19 mouse cellular contexts compared by ENCODE assay signal in genomic region chr17:7337381-7337780, GRCm38 (mm10). TPM values are rescaled to one million over a fixed set of nuclear protein-coding genes. Genes with fewer than 3 reads are reported as not detected.
"Had no signal": no experiment of that assay in that cellular context is flagged by ENCODE, and none has a peak within 500 bp of the region (broad histone marks: within the 10 kb centered on the region; RNA-seq: fewer than 3 reads in every experiment).

No protein-coding gene starts in this region.

RNA-seq across cellular contexts. Expression of gene Tcp10a, which starts 12.9 kb away (rescaled TPM):
- total RNA-seq: megakaryocyte, adult 5-6 weeks had no signal
- polyA plus RNA-seq: kidney, postnatal 0 days; large intestine, adult 2 months; limb, embryonic 10.5 days; limb, embryonic 13.5 days; liver, embryonic 12.5 days; liver, embryonic 15.5 days; macrophage; midbrain, embryonic 12.5 days; midbrain, embryonic 15.5 days; neural tube, embryonic 11.5 days; neural tube, embryonic 14.5 days; stomach, embryonic 14.5 days; stomach, postnatal 0 days; thymus, adult 2 months had no signal

RNA-seq across cellular contexts. Expression of gene Ttll2, which starts 15.1 kb away (rescaled TPM):
- total RNA-seq: layer of hippocampus, adult 2 months; layer of hippocampus, postnatal 25 days; left cerebral cortex, adult 18-20 months; left cerebral cortex, postnatal 25 days; megakaryocyte, adult 5-6 weeks had no signal
- polyA plus RNA-seq: kidney, postnatal 0 days; limb, embryonic 10.5 days; limb, embryonic 13.5 days; liver, embryonic 12.5 days; macrophage; midbrain, embryonic 12.5 days; midbrain, embryonic 15.5 days; neural tube, embryonic 11.5 days; neural tube, embryonic 14.5 days; stomach, embryonic 14.5 days; thymus, adult 2 months had no signal

RNA-seq across cellular contexts. Expression of gene Gm49630, which starts 34.4 kb away (rescaled TPM):
- total RNA-seq: layer of hippocampus, adult 2 months; layer of hippocampus, postnatal 25 days; left cerebral cortex, adult 18-20 months; left cerebral cortex, postnatal 25 days; megakaryocyte, adult 5-6 weeks had no signal
- polyA plus RNA-seq: kidney, postnatal 0 days; large intestine, adult 2 months; limb, embryonic 10.5 days; limb, embryonic 13.5 days; liver, embryonic 12.5 days; liver, embryonic 15.5 days; macrophage; midbrain, embryonic 12.5 days; midbrain, embryonic 15.5 days; neural tube, embryonic 11.5 days; neural tube, embryonic 14.5 days; stomach, embryonic 14.5 days; stomach, postnatal 0 days; thymus, adult 2 months had no signal

RNA-seq across cellular contexts. Expression of gene Unc93a2, which starts 47.9 kb away (rescaled TPM):
- total RNA-seq: layer of hippocampus, adult 2 months; layer of hippocampus, postnatal 25 days; left cerebral cortex, adult 18-20 months; left cerebral cortex, postnatal 25 days; megakaryocyte, adult 5-6 weeks had no signal
- polyA plus RNA-seq: kidney, postnatal 0 days; limb, embryonic 10.5 days; limb, embryonic 13.5 days; liver, embryonic 12.5 days; macrophage; midbrain, embryonic 12.5 days; neural tube, embryonic 11.5 days; neural tube, embryonic 14.5 days; stomach, embryonic 14.5 days had no signal
